Mouse (Mus musculus) intestine, postnatal 0 days (tissue): ENCODE measurements around the gene Abcc9. TPM values are rescaled to one million over a fixed set of nuclear protein-coding genes. Genes with fewer than 3 reads are reported as not detected.

Experiments
- ATAC-seq: fragments of 200-750 bp; cut with Nextera tagmentation; 2 replicates; pipeline ENCODE4 v1.8.0; 2017; ENCODE audit warnings: mild to moderate bottlenecking, moderate TSS enrichment, moderate library complexity
- H3K27ac ChIP-seq: fragments of 300-500 bp; sonication (generic); 2 replicates; pipeline ENCODE4 v1.5.1; 2014; ENCODE audit warnings: mild to moderate bottlenecking, low read depth, low read length, moderate library complexity
- H3K27me3 ChIP-seq: fragments of 300-500 bp; sonication (generic); replicated peaks from 2 replicates; pipeline ENCODE4 v1.6.1; 2014; ENCODE audit warnings: low read length, mixed read lengths; ENCODE audit not compliant: control insufficient read depth, insufficient read depth
- H3K36me3 ChIP-seq: fragments of 300-500 bp; sonication (generic); 2 replicates; pipeline ENCODE4 v1.6.1; 2014; ENCODE audit warnings: mild to moderate bottlenecking, moderate library complexity; ENCODE audit not compliant: control insufficient read depth, insufficient read depth
- H3K4me1 ChIP-seq: fragments of 300-500 bp; sonication (generic); replicated peaks from 2 replicates; pipeline ENCODE4 v1.6.1; 2014; ENCODE audit warnings: antibody characterized with exemption, low read length, mixed read lengths; ENCODE audit not compliant: control insufficient read depth, insufficient read depth
- H3K4me2 ChIP-seq: fragments of 300-500 bp; sonication (generic); replicated peaks from 2 replicates; pipeline ENCODE4 v1.6.1; 2014; ENCODE audit warnings: low read depth, mild to moderate bottlenecking, moderate library complexity
- H3K4me3 ChIP-seq: fragments of 300-500 bp; sonication (generic); 2 replicates; pipeline ENCODE4 v1.5.1; 2014; ENCODE audit warnings: low read depth, low read length
- H3K9ac ChIP-seq: fragments of 300-500 bp; sonication (generic); 2 replicates; pipeline ENCODE4 v1.6.1; 2014; ENCODE audit warnings: mild to moderate bottlenecking, low read depth, low read length
- H3K9me3 ChIP-seq: fragments of 300-500 bp; sonication (generic); 2 replicates; pipeline ENCODE4 v1.6.1; 2016; ENCODE audit warnings: mixed run types; ENCODE audit not compliant: control insufficient read depth
- CTCF ChIP-seq: sonication (generic); IDR thresholded peaks from 2 replicates; pipeline ENCODE4 v1.5.1; 2016; ENCODE audit warnings: low read depth, mild to moderate bottlenecking, control low read depth, antibody characterized with exemption, moderate library complexity
- WGBS: fragments of 180-500 bp; shearing (Covaris S2); extraction: QIAGEN DNeasy Blood & Tissue Kit; methylation state at CpG from one replicate; pipeline ENCODE4 v1.1.7; 2014; 5-methylcytosine and 5-hydroxymethylcytosine counted together
- polyA plus RNA-seq: library from polyadenylated mRNA; unstranded; fragments of >200 nt; fragmentation: Nextera tagmentation; extraction: Ambion mirVana; gene quantifications from 2 replicates; pipeline ENCODE4 v1.2.1, GENCODE M21; 2015

Abcc9 gene
- polyA plus RNA-seq, 1 experiment from 2014 or later = 5.0 TPM

GRCm38 (mm10) chr6:142568713-142569357 lies 133.3 kb downstream of the Abcc9 start:
- WGBS = 42% methylated on average over 7 of the region's 7 CpGs
- no peak for ATAC-seq
- TF ChIP-seq CTCF = no peak
- Histone ChIP-seq H3K4me3 (peak overlapping the region; percentile 11; the same call in 1 of the 2 replicates), H3K27ac (no peak overlapping the region), H3K27me3 (peaks cover 23% of the 10 kb centered on the region; the same call in 1 of the 2 replicates), H3K9me3 (no peaks in the 10 kb centered on the region), H3K4me1 (no peaks in the 10 kb centered on the region), H3K4me2 (peak overlapping the region; percentile 32), H3K36me3 (peaks cover 9% of the 10 kb centered on the region; the same call in 1 of the 2 replicates), H3K9ac (no peak overlapping the region)

GRCm38 (mm10) chr6:142567452-142567851 lies 134.7 kb downstream of the Abcc9 start:
- no peak overlapping the region for H3K9ac ChIP-seq
- TF ChIP-seq CTCF = no peak
- 14% methylated on average over 5 of the region's 5 CpGs for WGBS
- peaks cover 23% of the 10 kb centered on the region; the same call in 1 of the 2 replicates for H3K27me3 ChIP-seq
- H3K27ac ChIP-seq = no peak overlapping the region
- H3K36me3 ChIP-seq = peaks cover 9% of the 10 kb centered on the region; the same call in 1 of the 2 replicates
- ATAC-seq = no peak
- H3K9me3 ChIP-seq = no peaks in the 10 kb centered on the region
- peak overlapping the region; percentile 17 for H3K4me2 ChIP-seq
- no peak overlapping the region for H3K4me3 ChIP-seq
- H3K4me1 ChIP-seq = no peaks in the 10 kb centered on the region

GRCm38 (mm10) chr6:142564746-142565145 lies 137.4 kb downstream of the Abcc9 start:
- no peak for ATAC-seq
- 0 out of 2 replicates have a peak, but pooled peaks cover 8% of the 10 kb centered on the region for H3K27me3 ChIP-seq
- 86% methylated on average over 3 of the region's 3 CpGs for WGBS

GRCm38 (mm10) chr6:142561151-142561550 lies 141.0 kb downstream of the Abcc9 start:
- no peak overlapping the region for H3K9ac ChIP-seq
- no peak overlapping the region for H3K27ac ChIP-seq
- TF ChIP-seq CTCF = no peak
- no peaks in the 10 kb centered on the region for H3K27me3 ChIP-seq
- no peak for ATAC-seq
- H3K36me3 ChIP-seq = peaks cover 9% of the 10 kb centered on the region; the same call in 1 of the 2 replicates
- H3K4me2 ChIP-seq = no peak overlapping the region
- no peaks in the 10 kb centered on the region for H3K4me1 ChIP-seq
- H3K9me3 ChIP-seq = no peaks in the 10 kb centered on the region
- WGBS = 64% methylated on average over 1 of the region's 1 CpGs
- no peak overlapping the region for H3K4me3 ChIP-seq

More at GRCm38 (mm10) chr6:142564746-142565145, 137.4 kb downstream of the Abcc9 start:
- Histone ChIP-seq H3K9me3 (no peaks in the 10 kb centered on the region), H3K4me1 (no peaks in the 10 kb centered on the region), H3K4me2 (no peak overlapping the region), H3K9ac (no peak overlapping the region), H3K4me3 (no peak overlapping the region), H3K36me3 (peaks cover 9% of the 10 kb centered on the region; the same call in 1 of the 2 replicates), H3K27ac (no peak overlapping the region)
- TF ChIP-seq CTCF = no peak

GRCm38 (mm10) chr6:142558772-142559679 lies 143.1 kb downstream of the Abcc9 start:
- WGBS = 77% methylated on average over 10 of the region's 10 CpGs
- Histone ChIP-seq H3K9ac (no peak overlapping the region), H3K4me3 (no peak overlapping the region), H3K36me3 (no peaks in the 10 kb centered on the region), H3K27me3 (no peaks in the 10 kb centered on the region), H3K9me3 (no peaks in the 10 kb centered on the region), H3K27ac (no peak overlapping the region), H3K4me2 (no peak overlapping the region), H3K4me1 (no peaks in the 10 kb centered on the region)
- no peak for TF ChIP-seq CTCF
- ATAC-seq = no peak

- WGBS = 84% methylated on average over 10 of the region's 10 CpGs
- Histone ChIP-seq H3K4me1 (no peaks in the 10 kb centered on the region), H3K27me3 (no peaks in the 10 kb centered on the region), H3K9me3 (no peaks in the 10 kb centered on the region), H3K36me3 (no peaks in the 10 kb centered on the region), H3K4me2 (no peak overlapping the region), H3K4me3 (no peak overlapping the region), H3K9ac (no peak overlapping the region), H3K27ac (no peak overlapping the region)
- peak; percentile 63 for TF ChIP-seq CTCF
- no peak for ATAC-seq
These were observed 144.0 kb downstream of the Abcc9 start for GRCm38 (mm10) chr6:142558076-142558475.
